Mouse (Mus musculus) lung, embryonic 16.5 days (tissue): ENCODE measurements at regions not wholly inside any gene's neighbourhood (a gene's known extent, or its start where the extent isn't known, plus 50 kb on each side); places are given as distances from the start of the nearest gene placed in this dataset.

Experiments used
- ATAC-seq: fragments of 200-750 bp; cut with Nextera tagmentation; 2 replicates; pipeline ENCODE4 v1.8.0; 2017; ENCODE audit warnings: low read depth, mild to moderate bottlenecking, moderate library complexity
- H3K27ac ChIP-seq: fragments of 300-500 bp; sonication (generic); 2 replicates; pipeline ENCODE4 v1.5.1; 2014; ENCODE audit warnings: mild to moderate bottlenecking, control low read depth, low read length
- H3K27me3 ChIP-seq: fragments of 300-500 bp; sonication (generic); 2 replicates; pipeline ENCODE4 v1.6.1; 2014; ENCODE audit warnings: low read depth, low read length, mixed read lengths; ENCODE audit not compliant: control insufficient read depth, insufficient read depth
- H3K36me3 ChIP-seq: fragments of 300-500 bp; sonication (generic); 2 replicates; pipeline ENCODE4 v1.6.1; 2014; ENCODE audit warnings: low read length; ENCODE audit not compliant: control insufficient read depth, insufficient read depth
- H3K4me1 ChIP-seq: fragments of 300-500 bp; sonication (generic); replicated peaks from 2 replicates; pipeline ENCODE4 v1.6.1; 2014; ENCODE audit warnings: low read length, mixed read lengths; ENCODE audit not compliant: control insufficient read depth, insufficient read depth
- H3K4me2 ChIP-seq: fragments of 300-500 bp; sonication (generic); 2 replicates; pipeline ENCODE4 v1.6.1; 2014; ENCODE audit warnings: low read depth, low read length, control low read depth
- H3K4me3 ChIP-seq: fragments of 300-500 bp; sonication (generic); 2 replicates; pipeline ENCODE4 v1.5.1; 2014; ENCODE audit warnings: mild to moderate bottlenecking, low read length, control low read depth
- H3K9ac ChIP-seq: fragments of 300-500 bp; sonication (generic); 2 replicates; pipeline ENCODE4 v1.6.1; 2014; ENCODE audit warnings: low read length, control low read depth
- H3K9me3 ChIP-seq: fragments of 300-500 bp; sonication (generic); 2 replicates; pipeline ENCODE4 v1.6.1; 2016; ENCODE audit warnings: low read length; ENCODE audit not compliant: control insufficient read depth
- WGBS: fragments of 180-500 bp; shearing (Covaris S2); extraction: QIAGEN DNeasy Blood & Tissue Kit; methylation state at CpG from one replicate; pipeline ENCODE4 v1.1.7; 2014; 5-methylcytosine and 5-hydroxymethylcytosine counted together

DNA sequence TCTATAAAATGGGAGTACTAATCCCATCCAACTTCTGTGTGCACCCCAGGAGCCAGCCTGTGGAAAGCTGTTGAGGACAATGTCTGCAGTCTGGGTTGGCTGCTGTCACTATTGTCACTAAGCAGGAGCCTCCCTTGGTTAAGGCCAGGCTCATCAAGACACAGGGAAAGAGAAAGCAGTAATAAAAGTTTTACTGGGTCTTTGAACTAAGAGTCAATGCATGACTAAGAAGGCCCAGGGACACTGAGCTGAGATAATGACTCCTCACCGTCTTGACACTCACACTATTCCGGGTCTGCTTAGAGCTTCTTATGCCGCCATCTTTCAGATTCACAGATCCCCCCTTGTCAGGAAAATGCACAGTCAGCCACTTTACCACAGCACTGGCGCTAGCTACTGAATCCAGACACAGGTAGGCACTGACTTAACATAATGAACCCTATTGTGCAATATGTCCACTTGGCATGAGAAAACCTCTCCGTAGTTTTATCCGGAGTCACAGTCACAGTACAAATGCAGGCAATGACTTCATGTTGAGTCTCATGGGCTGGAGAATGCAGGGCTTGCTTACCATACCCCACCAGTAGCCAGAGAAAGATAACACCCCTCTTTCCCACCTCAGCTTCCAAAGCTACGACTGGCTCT lies 66.2 kb upstream of the Synm start:
- Histone ChIP-seq H3K4me2 (no peak overlapping the region), H3K27ac (no peak overlapping the region), H3K9ac (no peak overlapping the region), H3K9me3 (no peaks in the 10 kb centered on the region), H3K4me3 (no peak overlapping the region), H3K36me3 (no peaks in the 10 kb centered on the region), H3K4me1 (no peaks in the 10 kb centered on the region), H3K27me3 (no peaks in the 10 kb centered on the region)
- ATAC-seq: peak; percentile 43; the same call in 1 of the 2 replicates
- 65% methylated on average over 7 of the region's 7 CpGs for WGBS

DNA sequence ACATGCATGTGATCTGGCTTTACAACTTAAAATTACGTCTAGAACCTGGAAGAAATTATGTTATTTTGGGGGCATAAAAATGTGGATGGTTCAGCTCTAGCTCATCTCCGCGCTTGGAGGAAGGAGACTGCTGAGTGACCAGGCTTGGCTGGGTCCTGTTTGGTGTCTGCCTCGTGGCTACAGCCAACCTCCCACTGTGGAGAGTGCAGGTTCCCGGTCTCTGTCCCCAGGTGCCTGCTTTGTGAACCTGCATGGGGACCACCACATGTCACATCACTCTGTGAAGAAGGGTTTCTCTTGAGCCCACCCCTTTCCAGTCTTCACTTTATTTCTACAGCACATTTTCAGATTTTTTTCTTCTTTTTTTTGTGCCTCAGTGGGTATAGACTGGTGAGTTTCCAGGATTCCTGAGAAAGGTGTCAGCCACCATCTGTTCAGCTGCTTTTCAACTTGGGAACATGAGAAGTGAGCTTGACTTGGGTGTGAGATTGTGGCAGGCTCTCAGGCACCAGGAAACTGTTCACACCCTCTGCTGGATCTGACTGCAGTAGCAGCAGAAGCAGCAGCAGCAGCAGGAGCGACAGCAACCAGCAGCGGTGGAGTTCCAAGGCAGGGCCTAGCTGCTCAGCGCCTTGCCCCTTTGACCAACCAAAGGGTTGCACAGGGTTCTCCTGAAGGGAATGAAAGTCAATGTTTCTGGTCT lies 64.6 kb upstream of the Synm start:
- Histone ChIP-seq H3K27ac (no peak overlapping the region), H3K4me2 (no peak overlapping the region), H3K9me3 (no peaks in the 10 kb centered on the region), H3K27me3 (no peaks in the 10 kb centered on the region), H3K36me3 (no peaks in the 10 kb centered on the region), H3K9ac (no peak overlapping the region), H3K4me3 (no peak overlapping the region), H3K4me1 (no peaks in the 10 kb centered on the region)
- 44% methylated on average over 8 of the region's 8 CpGs for WGBS
- no peak for ATAC-seq

DNA sequence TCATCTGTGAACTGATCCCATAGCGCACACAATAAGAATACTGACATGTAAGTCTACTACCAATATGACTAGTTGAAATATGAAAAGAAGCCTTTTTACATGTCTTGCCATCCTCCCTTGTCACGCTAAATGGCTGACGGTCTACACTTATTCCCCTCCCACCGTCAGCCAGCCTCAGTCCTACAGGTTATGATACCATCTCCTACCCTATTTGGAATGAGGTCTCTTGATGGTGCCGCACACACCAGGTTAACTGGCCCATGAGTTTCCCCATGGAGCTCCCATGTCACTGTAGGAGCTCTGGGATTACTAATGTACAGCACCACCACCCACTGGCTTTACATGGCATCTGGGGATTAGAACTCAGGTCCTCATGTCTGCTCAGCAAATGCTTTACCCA lies 60.0 kb upstream of the Synm start:
- Histone ChIP-seq H3K27me3 (no peaks in the 10 kb centered on the region), H3K4me2 (no peak overlapping the region), H3K4me1 (no peaks in the 10 kb centered on the region), H3K9me3 (no peaks in the 10 kb centered on the region), H3K27ac (no peak overlapping the region), H3K36me3 (no peaks in the 10 kb centered on the region), H3K9ac (no peak overlapping the region), H3K4me3 (no peak overlapping the region)
- 91% methylated on average over 5 of the region's 5 CpGs for whole genome bisulfite sequencing
- ATAC-seq: no peak

DNA sequence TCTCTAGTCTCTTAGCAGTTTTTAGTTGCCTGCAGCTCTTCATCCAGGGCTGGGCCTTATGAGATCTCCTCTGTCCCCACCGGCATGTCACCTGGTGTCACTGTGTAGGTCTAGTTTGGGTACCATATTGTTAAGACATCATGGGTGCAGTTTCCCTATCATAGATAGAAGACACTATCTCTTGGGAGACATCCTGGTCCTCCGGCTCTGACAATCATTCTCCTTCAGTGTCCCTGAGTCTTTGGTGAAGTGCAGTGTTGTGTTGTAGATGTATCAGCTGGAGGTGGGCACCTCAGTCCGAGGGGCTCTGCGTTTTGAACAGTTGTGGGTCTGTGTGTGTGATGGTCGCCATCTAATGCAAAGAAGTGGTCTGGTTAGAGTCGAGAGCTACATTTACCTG lies 58.0 kb upstream of the Synm start:
- no peaks in the 10 kb centered on the region for H3K9me3 ChIP-seq
- no peaks in the 10 kb centered on the region for H3K4me1 ChIP-seq
- 90% methylated on average over 6 of the region's 6 CpGs for WGBS
- H3K9ac ChIP-seq: no peak overlapping the region
- H3K27me3 ChIP-seq: no peaks in the 10 kb centered on the region
- no peak overlapping the region for H3K27ac ChIP-seq
- H3K4me3 ChIP-seq: no peak overlapping the region
- no peak for ATAC-seq
- no peaks in the 10 kb centered on the region for H3K36me3 ChIP-seq
- H3K4me2 ChIP-seq: no peak overlapping the region

DNA sequence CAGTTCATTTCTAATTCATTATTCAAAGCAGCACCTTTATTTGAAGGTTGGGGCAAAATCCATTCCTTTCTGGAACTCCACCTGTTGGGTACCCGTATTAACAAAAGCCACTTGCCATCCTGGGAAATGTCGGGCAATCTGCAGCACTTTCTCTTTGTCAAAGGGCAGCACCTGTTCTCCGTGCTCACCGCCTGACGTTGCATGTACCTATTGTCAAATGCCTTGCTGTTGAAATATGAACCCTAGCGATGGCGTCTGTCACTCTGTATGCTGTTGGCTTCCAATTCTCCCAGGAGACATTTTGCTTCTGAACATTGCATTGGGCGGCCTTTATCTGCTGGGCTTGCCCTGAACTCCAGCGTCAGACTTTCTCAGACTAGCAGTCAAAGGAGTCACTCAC lies 55.3 kb upstream of the Synm start:
- Histone ChIP-seq H3K27me3 (no peaks in the 10 kb centered on the region), H3K9me3 (no peaks in the 10 kb centered on the region), H3K36me3 (no peaks in the 10 kb centered on the region), H3K4me3 (no peak overlapping the region), H3K4me2 (no peak overlapping the region), H3K4me1 (no peaks in the 10 kb centered on the region), H3K9ac (no peak overlapping the region), H3K27ac (no peak overlapping the region)
- 66% methylated on average over 9 of the region's 9 CpGs for WGBS
- ATAC-seq: no peak
